Mouse (Mus musculus): ENCODE measurements around the gene Kat2a. TPM values are rescaled to one million over a fixed set of nuclear protein-coding genes. Genes with fewer than 3 reads are reported as not detected.
A peak's percentile ranks its signal among the peaks of the same experiment; 100 is the strongest.

The Kat2a gene
- polyA plus RNA-seq, 1 experiment from 2014 or later: 50.7 TPM

- H3K9me3 ChIP-seq (ENCODE audit: control insufficient read depth, low read depth, low read length): no peaks in the 10 kb centered on the region
- WGBS: 59% methylated on average over 4 of the region's 4 CpGs
- peak overlapping the region; percentile 53 for H3K4me2 ChIP-seq (replicated peaks; ENCODE audit: low read depth, low read length)
- peaks cover 14% of the 10 kb centered on the region for H3K4me1 ChIP-seq (ENCODE audit: control insufficient read depth, insufficient read depth, low read length)
- no peak overlapping the region for H3K4me3 ChIP-seq (ENCODE audit: low read depth, low read length)
- H3K27me3 ChIP-seq (ENCODE audit: control insufficient read depth, insufficient read depth, low read length): no peaks in the 10 kb centered on the region
- H3K9ac ChIP-seq (replicated peaks; ENCODE audit: low read depth, low read length): no peak overlapping the region
- no peak overlapping the region; the same call in 1 of the 2 replicates for H3K27ac ChIP-seq (ENCODE audit: low read length)
- ATAC-seq (ENCODE audit: insufficient number of reproducible peaks, insufficient read depth, low FRiP score, low read depth): no peak
- H3K36me3 ChIP-seq (ENCODE audit: control insufficient read depth, insufficient read depth, low read length): peaks cover 40% of the 10 kb centered on the region
These were observed 909 bp upstream of the Kat2a start for GRCm38 (mm10) chr11:100713174-100713573.

GRCm38 (mm10) chr11:100710977-100711376 lies 1.3 kb downstream of the Kat2a start:
- ATAC-seq (ENCODE audit: insufficient number of reproducible peaks, insufficient read depth, low FRiP score, low read depth): no peak
- Histone ChIP-seq H3K9me3 (ENCODE audit: control insufficient read depth, low read depth, low read length) (no peaks in the 10 kb centered on the region), H3K27ac (ENCODE audit: low read length) (no peak overlapping the region), H3K9ac (replicated peaks; ENCODE audit: low read depth, low read length) (no peak overlapping the region), H3K27me3 (ENCODE audit: control insufficient read depth, insufficient read depth, low read length) (no peaks in the 10 kb centered on the region), H3K4me2 (replicated peaks; ENCODE audit: low read depth, low read length) (peak overlapping the region; percentile 42; the same call in 1 of the 2 replicates), H3K4me1 (ENCODE audit: control insufficient read depth, insufficient read depth, low read length) (peaks cover 14% of the 10 kb centered on the region), H3K4me3 (ENCODE audit: low read depth, low read length) (no peak overlapping the region), H3K36me3 (ENCODE audit: control insufficient read depth, insufficient read depth, low read length) (peaks cover 44% of the 10 kb centered on the region)
- WGBS: 70% methylated on average over 4 of the region's 4 CpGs

GRCm38 (mm10) chr11:100710528-100710927 lies 1.7 kb downstream of the Kat2a start:
- Histone ChIP-seq H3K36me3 (ENCODE audit: control insufficient read depth, insufficient read depth, low read length) (peaks cover 44% of the 10 kb centered on the region), H3K9ac (replicated peaks; ENCODE audit: low read depth, low read length) (no peak overlapping the region), H3K27ac (ENCODE audit: low read length) (no peak overlapping the region), H3K4me1 (ENCODE audit: control insufficient read depth, insufficient read depth, low read length) (peaks cover 14% of the 10 kb centered on the region), H3K4me2 (replicated peaks; ENCODE audit: low read depth, low read length) (no peak overlapping the region), H3K9me3 (ENCODE audit: control insufficient read depth, low read depth, low read length) (no peaks in the 10 kb centered on the region), H3K27me3 (ENCODE audit: control insufficient read depth, insufficient read depth, low read length) (no peaks in the 10 kb centered on the region), H3K4me3 (ENCODE audit: low read depth, low read length) (no peak overlapping the region)
- 90% methylated on average over 15 of the region's 15 CpGs for WGBS
- ATAC-seq (ENCODE audit: insufficient number of reproducible peaks, insufficient read depth, low FRiP score, low read depth): no peak

GRCm38 (mm10) chr11:100709201-100709810 lies 3.0 kb downstream of the Kat2a start:
- H3K4me1 ChIP-seq (ENCODE audit: control insufficient read depth, insufficient read depth, low read length): peaks cover 13% of the 10 kb centered on the region
- WGBS: 91% methylated on average over 9 of the region's 9 CpGs
- no peak overlapping the region for H3K27ac ChIP-seq (ENCODE audit: low read length)
- peaks cover 48% of the 10 kb centered on the region for H3K36me3 ChIP-seq (ENCODE audit: control insufficient read depth, insufficient read depth, low read length)
- no peak for ATAC-seq (ENCODE audit: insufficient number of reproducible peaks, insufficient read depth, low FRiP score, low read depth)
- no peak overlapping the region for H3K4me3 ChIP-seq (ENCODE audit: low read depth, low read length)
- H3K4me2 ChIP-seq (replicated peaks; ENCODE audit: low read depth, low read length): no peak overlapping the region
- H3K27me3 ChIP-seq (ENCODE audit: control insufficient read depth, insufficient read depth, low read length): no peaks in the 10 kb centered on the region
- H3K9me3 ChIP-seq (ENCODE audit: control insufficient read depth, low read depth, low read length): no peaks in the 10 kb centered on the region
- no peak overlapping the region for H3K9ac ChIP-seq (replicated peaks; ENCODE audit: low read depth, low read length)

- Histone ChIP-seq H3K36me3 (ENCODE audit: control insufficient read depth, insufficient read depth, low read length) (peaks cover 46% of the 10 kb centered on the region), H3K27me3 (ENCODE audit: control insufficient read depth, insufficient read depth, low read length) (no peaks in the 10 kb centered on the region), H3K4me2 (replicated peaks; ENCODE audit: low read depth, low read length) (no peak overlapping the region), H3K9ac (replicated peaks; ENCODE audit: low read depth, low read length) (no peak overlapping the region), H3K27ac (ENCODE audit: low read length) (no peak overlapping the region), H3K9me3 (ENCODE audit: control insufficient read depth, low read depth, low read length) (no peaks in the 10 kb centered on the region), H3K4me3 (ENCODE audit: low read depth, low read length) (no peak overlapping the region), H3K4me1 (ENCODE audit: control insufficient read depth, insufficient read depth, low read length) (peaks cover 3% of the 10 kb centered on the region; the same call in 1 of the 2 replicates)
- 93% methylated on average over 23 of the region's 23 CpGs for WGBS
- no peak for ATAC-seq (ENCODE audit: insufficient number of reproducible peaks, insufficient read depth, low FRiP score, low read depth)
These were observed 7.0 kb downstream of the Kat2a start for GRCm38 (mm10) chr11:100705095-100705747.

GRCm38 (mm10) chr11:100703851-100704531 lies 8.3 kb downstream of the Kat2a start, which contains the start of gene Dhx58:
Gene Dhx58, minus strand, starts transcription at chr11:100704271.
- Histone ChIP-seq H3K27ac (ENCODE audit: low read length) (no peak within 1 kb of the TSS), H3K4me3 (ENCODE audit: low read depth, low read length) (no peak within 1 kb of the TSS), H3K9me3 (ENCODE audit: control insufficient read depth, low read depth, low read length) (no peaks in the 10 kb centered on the region), H3K27me3 (ENCODE audit: control insufficient read depth, insufficient read depth, low read length) (no peaks in the 10 kb centered on the region), H3K4me2 (replicated peaks; ENCODE audit: low read depth, low read length) (0 out of 2 replicates have a peak within 1 kb of the TSS, but pooled peaks have one; percentile 33), H3K4me1 (ENCODE audit: control insufficient read depth, insufficient read depth, low read length) (peaks cover 3% of the 10 kb centered on the region; the same call in 1 of the 2 replicates), H3K36me3 (ENCODE audit: control insufficient read depth, insufficient read depth, low read length) (peaks cover 41% of the 10 kb centered on the region), H3K9ac (replicated peaks; ENCODE audit: low read depth, low read length) (no peak within 1 kb of the TSS)
- WGBS: 68% methylated on average over 7 of the region's 7 CpGs
- no peak for ATAC-seq (ENCODE audit: insufficient number of reproducible peaks, insufficient read depth, low FRiP score, low read depth)

GRCm38 (mm10) chr11:100703366-100703765 lies 8.9 kb downstream of the Kat2a start:
- WGBS: 60% methylated on average over 11 of the region's 11 CpGs
- no peak overlapping the region for H3K9ac ChIP-seq (replicated peaks; ENCODE audit: low read depth, low read length)
- 0 out of 2 replicates have a peak overlapping the region, but pooled peaks have one; percentile 33 for H3K4me2 ChIP-seq (replicated peaks; ENCODE audit: low read depth, low read length)
- no peak overlapping the region for H3K27ac ChIP-seq (ENCODE audit: low read length)
- H3K4me3 ChIP-seq (ENCODE audit: low read depth, low read length): no peak overlapping the region
- peaks cover 35% of the 10 kb centered on the region for H3K36me3 ChIP-seq (ENCODE audit: control insufficient read depth, insufficient read depth, low read length)
- H3K27me3 ChIP-seq (ENCODE audit: control insufficient read depth, insufficient read depth, low read length): no peaks in the 10 kb centered on the region
- ATAC-seq (ENCODE audit: insufficient number of reproducible peaks, insufficient read depth, low FRiP score, low read depth): no peak
- peaks cover 3% of the 10 kb centered on the region; the same call in 1 of the 2 replicates for H3K4me1 ChIP-seq (ENCODE audit: control insufficient read depth, insufficient read depth, low read length)
- no peaks in the 10 kb centered on the region for H3K9me3 ChIP-seq (ENCODE audit: control insufficient read depth, low read depth, low read length)

GRCm38 (mm10) chr11:100702906-100703305 lies 9.4 kb downstream of the Kat2a start:
- no peak overlapping the region for H3K4me3 ChIP-seq (ENCODE audit: low read depth, low read length)
- 0 out of 2 replicates have a peak overlapping the region, but pooled peaks have one; percentile 2 for H3K9ac ChIP-seq (replicated peaks; ENCODE audit: low read depth, low read length)
- peak overlapping the region; percentile 33; the same call in 1 of the 2 replicates for H3K4me2 ChIP-seq (replicated peaks; ENCODE audit: low read depth, low read length)
- peaks cover 3% of the 10 kb centered on the region; the same call in 1 of the 2 replicates for H3K4me1 ChIP-seq (ENCODE audit: control insufficient read depth, insufficient read depth, low read length)
- H3K36me3 ChIP-seq (ENCODE audit: control insufficient read depth, insufficient read depth, low read length): peaks cover 30% of the 10 kb centered on the region
- ATAC-seq (ENCODE audit: insufficient number of reproducible peaks, insufficient read depth, low FRiP score, low read depth): no peak
- no peak overlapping the region for H3K27ac ChIP-seq (ENCODE audit: low read length)
- 38% methylated on average over 7 of the region's 7 CpGs for WGBS
- no peaks in the 10 kb centered on the region for H3K9me3 ChIP-seq (ENCODE audit: control insufficient read depth, low read depth, low read length)
- H3K27me3 ChIP-seq (ENCODE audit: control insufficient read depth, insufficient read depth, low read length): no peaks in the 10 kb centered on the region

Measured in stomach, embryonic 14.5 days (tissue).